Mouse (Mus musculus) forebrain, embryonic 14.5 days (tissue): ENCODE measurements at regions not wholly inside any gene's neighbourhood (a gene's known extent, or its start where the extent isn't known, plus 50 kb on each side); places are given as distances from the start of the nearest gene placed in this dataset.
A peak's percentile ranks its signal among the peaks of the same experiment; 100 is the strongest.

Experiments
- ATAC-seq: fragments of 200-750 bp; cut with Nextera tagmentation; 2 replicates; pipeline ENCODE4 v1.8.0; 2017; ENCODE audit warnings: mild to moderate bottlenecking, moderate library complexity
- DNase-seq: peaks from one replicate; pipeline ENCODE4 v3.0.0-alpha.2; 2015; ENCODE audit warnings: low spot score
- H3K27ac ChIP-seq: fragments of 300-500 bp; sonication (generic); 2 replicates; pipeline ENCODE4 v1.5.1; 2014; ENCODE audit warnings: low read depth, mild to moderate bottlenecking, control low read depth, low read length, moderate library complexity
- H3K27me3 ChIP-seq: fragments of 300-500 bp; sonication (generic); replicated peaks from 2 replicates; pipeline ENCODE4 v1.6.1; 2014; ENCODE audit warnings: low read length, control low read depth, mixed read lengths; ENCODE audit not compliant: control insufficient read depth, insufficient read depth
- H3K36me3 ChIP-seq: fragments of 300-500 bp; sonication (generic); 2 replicates; pipeline ENCODE4 v1.6.1; 2014; ENCODE audit warnings: low read length, control low read depth; ENCODE audit not compliant: control insufficient read depth, insufficient read depth
- H3K4me1 ChIP-seq: fragments of 300-500 bp; sonication (generic); 2 replicates; pipeline ENCODE4 v1.6.1; 2014; ENCODE audit warnings: antibody characterized with exemption, low read length, control low read depth; ENCODE audit not compliant: control insufficient read depth, insufficient read depth
- H3K4me2 ChIP-seq: fragments of 300-500 bp; sonication (generic); 2 replicates; pipeline ENCODE4 v1.6.1; 2014; ENCODE audit warnings: mild to moderate bottlenecking, control low read depth, low read length
- H3K4me3 ChIP-seq: fragments of 300-500 bp; sonication (generic); 2 replicates; pipeline ENCODE4 v1.5.1; 2014; ENCODE audit warnings: low read depth, low read length, control low read depth
- H3K9ac ChIP-seq: fragments of 300-500 bp; sonication (generic); 2 replicates; pipeline ENCODE4 v1.6.1; 2014; ENCODE audit warnings: mild to moderate bottlenecking, low read length, control low read depth, moderate library complexity
- H3K9me3 ChIP-seq: fragments of 300-500 bp; sonication (generic); replicated peaks from 2 replicates; pipeline ENCODE4 v1.6.1; 2016; ENCODE audit warnings: low read length, control low read depth, mixed read lengths; ENCODE audit not compliant: control insufficient read depth
- WGBS: fragments of 180-500 bp; shearing (Covaris S2); extraction: QIAGEN DNeasy Blood & Tissue Kit; methylation state at CpG from one replicate; pipeline ENCODE4 v1.1.7; 2014; 5-methylcytosine and 5-hydroxymethylcytosine counted together

- ATAC-seq (no peak), DNase-seq (no peak)
- H3K27ac ChIP-seq = no peak overlapping the region
- H3K4me3 ChIP-seq = no peak overlapping the region
- H3K36me3 ChIP-seq = no peaks in the 10 kb centered on the region
- H3K4me1 ChIP-seq = peaks cover 16% of the 10 kb centered on the region
- no peaks in the 10 kb centered on the region for H3K27me3 ChIP-seq
- no peak overlapping the region for H3K4me2 ChIP-seq
- WGBS = 100% methylated on average over 1 of the region's 1 CpGs
- H3K9ac ChIP-seq = no peak overlapping the region
- no peaks in the 10 kb centered on the region for H3K9me3 ChIP-seq
Observed at GRCm38 (mm10) chr12:54283011-54283410, 79.4 kb upstream of the Egln3 start.

- Histone ChIP-seq H3K36me3 (no peaks in the 10 kb centered on the region), H3K9me3 (no peaks in the 10 kb centered on the region), H3K4me2 (no peak overlapping the region), H3K4me1 (peaks cover 10% of the 10 kb centered on the region), H3K27me3 (no peaks in the 10 kb centered on the region), H3K27ac (no peak overlapping the region), H3K9ac (no peak overlapping the region), H3K4me3 (no peak overlapping the region)
- no peak for ATAC-seq
- WGBS = 80% methylated on average over 4 of the region's 4 CpGs
- no peak for DNase-seq
Observed at GRCm38 (mm10) chr12:54282281-54282921, 78.7 kb upstream of the Egln3 start.

GRCm38 (mm10) chr12:54280457-54280856, 76.8 kb upstream of the Egln3 start:
- DNase-seq (no peak), ATAC-seq (no peak)
- Histone ChIP-seq H3K9me3 (no peaks in the 10 kb centered on the region), H3K27ac (no peak overlapping the region), H3K4me1 (no peaks in the 10 kb centered on the region), H3K36me3 (no peaks in the 10 kb centered on the region), H3K4me2 (no peak overlapping the region), H3K27me3 (no peaks in the 10 kb centered on the region), H3K4me3 (no peak overlapping the region), H3K9ac (no peak overlapping the region)
- 86% methylated on average over 4 of the region's 4 CpGs for WGBS

- ATAC-seq = no peak
- Histone ChIP-seq H3K4me1 (no peaks in the 10 kb centered on the region), H3K36me3 (no peaks in the 10 kb centered on the region), H3K9me3 (no peaks in the 10 kb centered on the region), H3K27me3 (no peaks in the 10 kb centered on the region), H3K4me3 (no peak overlapping the region), H3K9ac (no peak overlapping the region), H3K4me2 (no peak overlapping the region), H3K27ac (no peak overlapping the region)
- no peak for DNase-seq
- 90% methylated on average over 3 of the region's 3 CpGs for WGBS
Observed at GRCm38 (mm10) chr12:54280001-54280400, 76.3 kb upstream of the Egln3 start.

GRCm38 (mm10) chr12:54276978-54277537, 73.4 kb upstream of the Egln3 start:
- no peak overlapping the region for H3K27ac ChIP-seq
- H3K4me3 ChIP-seq = no peak overlapping the region
- H3K36me3 ChIP-seq = no peaks in the 10 kb centered on the region
- no peak overlapping the region for H3K9ac ChIP-seq
- ATAC-seq = no peak
- WGBS = 79% methylated on average over 7 of the region's 7 CpGs
- H3K9me3 ChIP-seq = no peaks in the 10 kb centered on the region
- no peak overlapping the region for H3K4me2 ChIP-seq
- H3K4me1 ChIP-seq = no peaks in the 10 kb centered on the region
- H3K27me3 ChIP-seq = no peaks in the 10 kb centered on the region
- no peak for DNase-seq

GRCm38 (mm10) chr12:54273506-54273905, 69.8 kb upstream of the Egln3 start:
- ATAC-seq (no peak), DNase-seq (no peak)
- H3K27me3 ChIP-seq = no peaks in the 10 kb centered on the region
- no peaks in the 10 kb centered on the region for H3K4me1 ChIP-seq
- H3K4me2 ChIP-seq = no peak overlapping the region
- no peak overlapping the region for H3K27ac ChIP-seq
- no peak overlapping the region for H3K9ac ChIP-seq
- H3K36me3 ChIP-seq = no peaks in the 10 kb centered on the region
- H3K4me3 ChIP-seq = no peak overlapping the region
- no peaks in the 10 kb centered on the region for H3K9me3 ChIP-seq
- 89% methylated on average over 4 of the region's 4 CpGs for WGBS

- H3K27ac ChIP-seq = no peak overlapping the region
- H3K9me3 ChIP-seq = no peaks in the 10 kb centered on the region
- H3K36me3 ChIP-seq = no peaks in the 10 kb centered on the region
- H3K9ac ChIP-seq = no peak overlapping the region
- ATAC-seq = no peak
- no peak overlapping the region for H3K4me3 ChIP-seq
- H3K27me3 ChIP-seq = no peaks in the 10 kb centered on the region
- no peak overlapping the region for H3K4me2 ChIP-seq
- no peaks in the 10 kb centered on the region for H3K4me1 ChIP-seq
- DNase-seq = no peak
- 85% methylated on average over 6 of the region's 6 CpGs for WGBS
Observed at GRCm38 (mm10) chr12:54272696-54273095, 69.0 kb upstream of the Egln3 start.

- no peaks in the 10 kb centered on the region for H3K27me3 ChIP-seq
- H3K4me2 ChIP-seq = no peak overlapping the region
- H3K27ac ChIP-seq = no peak overlapping the region
- no peak overlapping the region for H3K4me3 ChIP-seq
- no peaks in the 10 kb centered on the region for H3K9me3 ChIP-seq
- peak; percentile 34 for DNase-seq
- 46% methylated on average over 2 of the region's 2 CpGs for WGBS
- no peak overlapping the region for H3K9ac ChIP-seq
- no peak for ATAC-seq
- no peaks in the 10 kb centered on the region for H3K4me1 ChIP-seq
- no peaks in the 10 kb centered on the region for H3K36me3 ChIP-seq
Observed at GRCm38 (mm10) chr12:54272226-54272625, 68.6 kb upstream of the Egln3 start.

- H3K27ac ChIP-seq = no peak overlapping the region
- WGBS = 92% methylated on average over 3 of the region's 3 CpGs
- no peaks in the 10 kb centered on the region for H3K36me3 ChIP-seq
- no peaks in the 10 kb centered on the region for H3K27me3 ChIP-seq
- H3K4me3 ChIP-seq = no peak overlapping the region
- H3K9ac ChIP-seq = no peak overlapping the region
- H3K4me2 ChIP-seq = no peak overlapping the region
- no peak for ATAC-seq
- H3K4me1 ChIP-seq = 0 out of 2 replicates have a peak, but pooled peaks cover 12% of the 10 kb centered on the region
- no peaks in the 10 kb centered on the region for H3K9me3 ChIP-seq
- no peak for DNase-seq
Observed at GRCm38 (mm10) chr12:54265852-54266251, 62.2 kb upstream of the Egln3 start.
